Mouse (Mus musculus) embryonic facial prominence, embryonic 14.5 days (tissue): ENCODE data around the gene Sh3d19. TPM values are rescaled to one million over a fixed set of nuclear protein-coding genes. Genes with fewer than 3 reads are reported as not detected.

Experiments used
- ATAC-seq: fragments of 200-750 bp; cut with Nextera tagmentation; 2 replicates; pipeline ENCODE4 v1.8.0; 2017; ENCODE audit warnings: low read depth, moderate number of reproducible peaks, moderate TSS enrichment
- DNase-seq: peaks from one replicate; pipeline ENCODE4 v3.0.0-alpha.2; 2015; ENCODE audit warnings: low spot score
- H3K27ac ChIP-seq: fragments of 300-500 bp; sonication (generic); replicated peaks from 2 replicates; pipeline ENCODE4 v1.5.1; 2014; ENCODE audit warnings: low read depth, mild to moderate bottlenecking, low read length, moderate library complexity
- H3K27me3 ChIP-seq: fragments of 300-500 bp; sonication (generic); replicated peaks from 2 replicates; pipeline ENCODE4 v1.6.1; 2014; ENCODE audit warnings: low read length; ENCODE audit not compliant: control insufficient read depth, insufficient read depth
- H3K36me3 ChIP-seq: fragments of 300-500 bp; sonication (generic); 2 replicates; pipeline ENCODE4 v1.6.1; 2014; ENCODE audit warnings: low read length, mixed read lengths; ENCODE audit not compliant: control insufficient read depth, insufficient read depth
- H3K4me1 ChIP-seq: fragments of 300-500 bp; sonication (generic); 2 replicates; pipeline ENCODE4 v1.6.1; 2014; ENCODE audit warnings: antibody characterized with exemption, low read length; ENCODE audit not compliant: control insufficient read depth, insufficient read depth
- H3K4me2 ChIP-seq: fragments of 300-500 bp; sonication (generic); 2 replicates; pipeline ENCODE4 v1.6.1; 2014; ENCODE audit warnings: low read depth, mild to moderate bottlenecking, low read length, moderate library complexity, mixed read lengths
- H3K4me3 ChIP-seq: fragments of 300-500 bp; sonication (generic); 2 replicates; pipeline ENCODE4 v1.5.1; 2014; ENCODE audit warnings: low read depth, mild to moderate bottlenecking, low read length
- H3K9ac ChIP-seq: fragments of 300-500 bp; sonication (generic); 2 replicates; pipeline ENCODE4 v1.6.1; 2014; ENCODE audit warnings: low read depth, mild to moderate bottlenecking, low read length, moderate library complexity, mixed read lengths
- H3K9me3 ChIP-seq: fragments of 300-500 bp; sonication (generic); 2 replicates; pipeline ENCODE4 v1.6.1; 2016; ENCODE audit warnings: low read length; ENCODE audit not compliant: control insufficient read depth
- WGBS: fragments of 180-500 bp; shearing (Covaris S2); extraction: QIAGEN DNeasy Blood & Tissue Kit; methylation state at CpG from one replicate; pipeline ENCODE4 v1.1.7; 2014; 5-methylcytosine and 5-hydroxymethylcytosine counted together
- polyA plus RNA-seq: library from polyadenylated mRNA; unstranded; fragments of >200 nt; fragmentation: Nextera tagmentation; extraction: Ambion mirVana; gene quantifications from 2 replicates; pipeline ENCODE4 v1.2.1, GENCODE M21; 2014

Gene Sh3d19
- polyA plus RNA-seq, 1 experiment from 2014 or later, result 30.9 TPM

GRCm38 (mm10) chr3:86112766-86113165 lies 141.9 kb downstream of the Sh3d19 start:
- H3K27ac ChIP-seq, result no peak overlapping the region
- WGBS, result 87% methylated on average over 7 of the region's 7 CpGs

DNA sequence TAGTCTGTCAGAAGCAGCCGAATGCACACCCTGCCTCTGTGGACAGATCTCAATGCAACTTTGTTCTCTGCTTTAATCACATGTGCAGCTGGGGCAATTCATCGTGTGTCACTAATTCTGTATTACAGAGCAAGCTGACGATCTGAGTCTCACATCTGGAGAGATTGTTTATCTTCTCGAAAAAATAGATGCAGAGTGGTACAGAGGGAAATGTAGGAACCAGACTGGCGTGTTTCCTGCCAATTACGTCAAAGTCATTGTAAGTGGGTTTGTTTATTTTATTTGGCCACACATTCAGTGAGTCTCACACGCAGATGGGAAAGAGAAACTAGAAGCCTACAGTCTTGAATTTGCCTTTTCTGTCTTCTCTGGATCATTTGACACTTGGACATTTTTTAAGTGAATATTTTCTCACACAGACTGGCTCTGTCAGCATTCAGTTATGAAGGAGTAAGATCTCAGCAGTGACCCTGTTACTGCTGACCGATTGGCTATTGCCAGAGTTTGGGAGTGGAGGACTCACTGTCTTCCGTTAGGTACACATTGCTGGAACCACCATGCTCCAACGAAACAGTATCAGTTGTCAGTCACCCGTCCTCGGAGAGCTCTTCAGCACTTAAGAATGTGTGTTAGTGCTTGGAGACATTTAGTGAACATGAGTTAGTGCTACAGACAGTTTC lies 143.9 kb downstream of the Sh3d19 start:
- H3K4me3 ChIP-seq, result no peak overlapping the region
- DNase-seq (peak; percentile 72), ATAC-seq (peak; percentile 45; the same call in 1 of the 2 replicates)
- H3K27ac ChIP-seq, result peak overlapping the region; percentile 58
- H3K27me3 ChIP-seq, result no peaks in the 10 kb centered on the region
- 41% methylated on average over 12 of the region's 12 CpGs for WGBS
- no peak overlapping the region for H3K9ac ChIP-seq
- H3K9me3 ChIP-seq, result peaks cover 12% of the 10 kb centered on the region
- peak overlapping the region; percentile 25; the same call in 1 of the 2 replicates for H3K4me2 ChIP-seq
- peaks cover 15% of the 10 kb centered on the region for H3K36me3 ChIP-seq
- H3K4me1 ChIP-seq, result peaks cover 11% of the 10 kb centered on the region; the same call in 1 of the 2 replicates

More at GRCm38 (mm10) chr3:86112766-86113165, 141.9 kb downstream of the Sh3d19 start:
- H3K9ac ChIP-seq, result no peak overlapping the region
- no peak overlapping the region for H3K4me3 ChIP-seq
- no peak overlapping the region for H3K4me2 ChIP-seq
- H3K36me3 ChIP-seq, result peaks cover 15% of the 10 kb centered on the region
- H3K9me3 ChIP-seq, result peaks cover 12% of the 10 kb centered on the region
- ATAC-seq (no peak), DNase-seq (no peak)
- H3K27me3 ChIP-seq, result no peaks in the 10 kb centered on the region
- H3K4me1 ChIP-seq, result peaks cover 13% of the 10 kb centered on the region; the same call in 1 of the 2 replicates

DNA sequence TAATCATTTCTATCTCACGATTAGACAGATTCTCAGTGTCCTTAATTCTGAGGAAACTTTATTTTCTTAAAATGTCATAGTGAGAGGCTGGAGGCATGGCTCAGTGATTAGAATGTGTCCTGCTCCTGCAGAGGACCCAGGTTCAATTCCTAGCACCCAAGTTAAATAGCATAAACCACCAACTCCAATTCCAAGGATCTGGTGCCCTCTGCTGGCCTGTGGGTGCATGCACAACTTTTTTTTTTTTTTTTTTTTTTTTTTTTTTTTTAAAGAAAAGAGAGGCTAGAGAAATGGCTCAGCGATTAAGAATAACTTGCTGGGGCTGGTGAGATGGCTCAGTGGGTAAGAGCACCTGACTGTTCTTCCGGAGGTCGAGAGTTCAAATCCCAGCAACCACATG lies 146.0 kb downstream of the Sh3d19 start:
- no peak for ATAC-seq
- Histone ChIP-seq H3K4me2 (no peak overlapping the region), H3K9me3 (peaks cover 12% of the 10 kb centered on the region), H3K9ac (no peak overlapping the region), H3K4me1 (peaks cover 7% of the 10 kb centered on the region; the same call in 1 of the 2 replicates), H3K4me3 (no peak overlapping the region), H3K36me3 (peaks cover 25% of the 10 kb centered on the region), H3K27ac (no peak overlapping the region), H3K27me3 (no peaks in the 10 kb centered on the region)
- no peak for DNase-seq
- WGBS, result 84% methylated on average over 4 of the region's 4 CpGs

- Histone ChIP-seq H3K9ac (no peak overlapping the region), H3K4me1 (peaks cover 7% of the 10 kb centered on the region; the same call in 1 of the 2 replicates), H3K4me2 (no peak overlapping the region), H3K4me3 (no peak overlapping the region), H3K9me3 (peaks cover 12% of the 10 kb centered on the region), H3K27me3 (no peaks in the 10 kb centered on the region), H3K36me3 (peaks cover 39% of the 10 kb centered on the region), H3K27ac (no peak overlapping the region)
- DNase-seq, result peak; percentile 55
- 42% methylated on average over 16 of the region's 16 CpGs for WGBS
- peak; percentile 44; the same call in 1 of the 2 replicates for ATAC-seq
Observed at GRCm38 (mm10) chr3:86119237-86119932, 148.5 kb downstream of the Sh3d19 start.

- Histone ChIP-seq H3K27ac (no peak overlapping the region), H3K9ac (no peak overlapping the region), H3K4me3 (no peak overlapping the region), H3K9me3 (no peaks in the 10 kb centered on the region; the same call in none of the 2 replicates), H3K36me3 (peaks cover 25% of the 10 kb centered on the region; the same call in 1 of the 2 replicates), H3K4me1 (no peaks in the 10 kb centered on the region; the same call in 1 of the 2 replicates), H3K27me3 (no peaks in the 10 kb centered on the region), H3K4me2 (no peak overlapping the region)
- ATAC-seq, result no peak
- no peak for DNase-seq
Observed at GRCm38 (mm10) chr3:86122156-86122555, 151.2 kb downstream of the Sh3d19 start.

- Histone ChIP-seq H3K9me3 (no peaks in the 10 kb centered on the region; the same call in 1 of the 2 replicates), H3K4me3 (no peak overlapping the region), H3K27ac (no peak overlapping the region), H3K4me1 (no peaks in the 10 kb centered on the region; the same call in 1 of the 2 replicates), H3K27me3 (no peaks in the 10 kb centered on the region), H3K36me3 (peaks cover 25% of the 10 kb centered on the region; the same call in 1 of the 2 replicates), H3K9ac (no peak overlapping the region), H3K4me2 (no peak overlapping the region)
- no peak for DNase-seq
- WGBS, result 81% methylated on average over 8 of the region's 8 CpGs
- no peak for ATAC-seq
Observed at GRCm38 (mm10) chr3:86123251-86123746, 152.4 kb downstream of the Sh3d19 start.

GRCm38 (mm10) chr3:86129757-86130156 lies 158.8 kb downstream of the Sh3d19 start:
- Histone ChIP-seq H3K36me3 (0 out of 2 replicates have a peak, but pooled peaks cover 12% of the 10 kb centered on the region), H3K4me1 (no peaks in the 10 kb centered on the region; the same call in 1 of the 2 replicates), H3K4me2 (no peak overlapping the region), H3K27ac (no peak overlapping the region), H3K9me3 (no peaks in the 10 kb centered on the region), H3K9ac (no peak overlapping the region), H3K27me3 (no peaks in the 10 kb centered on the region), H3K4me3 (no peak overlapping the region)
- WGBS, result 9% methylated on average over 6 of the region's 6 CpGs
- DNase-seq (no peak), ATAC-seq (no peak)

- Histone ChIP-seq H3K4me1 (no peaks in the 10 kb centered on the region), H3K9ac (no peak overlapping the region), H3K27me3 (no peaks in the 10 kb centered on the region), H3K4me2 (no peak overlapping the region), H3K36me3 (peaks cover 62% of the 10 kb centered on the region), H3K4me3 (no peak overlapping the region), H3K27ac (no peak overlapping the region), H3K9me3 (no peaks in the 10 kb centered on the region)
- DNase-seq (no peak), ATAC-seq (no peak)
- WGBS, result 88% methylated on average over 6 of the region's 6 CpGs
Observed at GRCm38 (mm10) chr3:86134939-86135638, 164.2 kb downstream of the Sh3d19 start.
